Mouse (Mus musculus) brown adipose tissue, adult 24 weeks (tissue): ENCODE data around the gene Opn3. TPM values are rescaled to one million over a fixed set of nuclear protein-coding genes. Genes with fewer than 3 reads are reported as not detected.

Source experiments
- H3K27ac ChIP-seq: fragments of 200-500 bp; replicated peaks from 2 replicates; pipeline ENCODE4 v1.5.1; 2012; ENCODE audit warnings: low read depth, mild to moderate bottlenecking, low read length
- H3K4me1 ChIP-seq: fragments of 200-500 bp; 2 replicates; pipeline ENCODE4 v1.6.1; 2012; ENCODE audit warnings: low read length, mixed read lengths; ENCODE audit not compliant: control insufficient read depth, insufficient read depth, insufficient read length
- H3K4me3 ChIP-seq: fragments of 200-500 bp; 2 replicates; pipeline ENCODE4 v1.5.1; 2012; ENCODE audit warnings: low read depth, mild to moderate bottlenecking, low read length, moderate library complexity; ENCODE audit not compliant: insufficient read depth
- polyA plus RNA-seq: library from polyadenylated mRNA; stranded (reverse); fragments of >200 nt; gene quantifications from 2 replicates; pipeline ENCODE4 v1.2.4, GENCODE M21; 2012; ENCODE audit not compliant: missing spikeins, insufficient read depth, insufficient read length

Opn3 gene
- polyA plus RNA-seq, 1 experiment = 1.7 TPM

DNA sequence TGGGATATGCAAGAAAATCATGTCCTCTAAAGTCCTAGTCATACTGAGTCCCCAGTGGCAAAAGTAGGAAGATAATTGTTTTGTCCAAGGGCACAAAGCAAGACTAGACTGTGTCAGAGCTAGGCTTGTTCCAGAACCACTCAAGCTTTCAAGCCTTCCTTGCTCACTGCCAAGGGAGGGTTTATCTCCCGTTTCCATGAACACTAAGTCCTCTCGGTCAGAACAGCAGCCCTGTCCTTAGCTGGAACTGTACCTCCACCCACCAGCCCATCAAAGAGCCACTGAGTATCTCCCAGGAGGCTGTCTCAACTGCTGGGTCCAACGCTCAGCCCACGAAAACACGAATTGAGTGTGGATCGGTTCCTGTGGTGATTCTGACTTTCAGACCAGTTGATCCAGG, 17.5 kb downstream of the Opn3 start:
- no peak overlapping the region for H3K4me3 ChIP-seq
- H3K4me1 ChIP-seq = no peaks in the 10 kb centered on the region
- no peak overlapping the region for H3K27ac ChIP-seq

DNA sequence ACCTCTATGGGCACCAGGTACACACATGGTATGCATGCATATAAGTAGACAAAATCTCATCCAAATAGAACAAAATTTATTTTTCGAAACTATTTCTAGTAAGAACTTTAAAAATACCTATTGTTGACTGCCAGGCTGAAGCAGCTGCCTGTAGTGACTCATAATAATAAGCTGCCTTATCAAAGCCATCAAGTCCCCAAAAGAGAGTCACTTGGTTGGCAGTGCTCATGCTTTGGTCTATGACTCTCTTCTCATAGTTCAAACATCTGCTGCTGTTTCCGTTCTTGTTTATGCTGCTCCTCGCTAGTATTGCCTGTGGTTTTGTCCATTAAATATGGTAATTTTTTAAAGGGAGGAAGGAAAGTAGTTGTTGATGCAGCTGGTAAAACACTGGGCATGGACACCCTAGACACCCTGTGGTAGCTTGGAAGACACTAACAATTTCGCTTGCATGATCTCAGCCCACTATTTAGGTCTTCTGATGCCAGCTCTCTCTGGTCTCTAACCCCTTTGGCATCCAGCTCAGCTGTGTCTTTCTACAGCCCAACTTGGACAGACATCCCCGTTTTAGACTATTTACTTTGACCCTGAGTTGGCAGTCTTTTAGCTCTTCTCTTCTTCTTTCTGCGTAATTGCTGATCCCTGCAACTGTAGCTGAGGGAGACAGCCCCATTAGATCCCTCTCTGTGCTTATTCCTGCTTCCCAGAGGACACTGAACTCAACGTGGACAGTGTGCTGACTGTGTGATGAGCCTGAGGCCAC, 18.8 kb downstream of the Opn3 start:
- no peaks in the 10 kb centered on the region for H3K4me1 ChIP-seq

DNA sequence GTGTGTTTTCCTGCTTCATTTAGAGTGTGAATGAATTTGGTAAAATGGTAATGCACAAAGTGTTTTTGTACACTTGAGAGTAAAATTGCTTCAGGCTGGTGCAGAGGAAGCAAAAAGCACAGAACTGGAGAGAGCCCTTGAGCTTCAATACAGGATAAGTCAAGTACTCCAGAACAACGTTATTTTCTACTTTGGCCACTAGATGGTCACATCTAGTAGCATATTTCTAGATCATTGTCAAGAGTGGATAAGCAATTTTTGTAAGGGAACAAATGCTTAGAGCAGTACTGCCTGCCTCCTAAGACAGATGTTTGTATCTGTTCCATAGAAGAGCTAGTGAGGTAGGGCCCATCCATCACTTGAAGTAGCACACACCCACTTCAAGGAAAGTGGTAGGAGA, 20.9 kb downstream of the Opn3 start:
- H3K4me3 ChIP-seq = no peak overlapping the region
- no peaks in the 10 kb centered on the region for H3K4me1 ChIP-seq
- no peak overlapping the region for H3K27ac ChIP-seq

More for the DNA sequence above, 18.8 kb downstream of the Opn3 start:
- Histone ChIP-seq H3K27ac (no peak overlapping the region), H3K4me3 (no peak overlapping the region)

- H3K4me1 ChIP-seq = no peaks in the 10 kb centered on the region
- H3K27ac ChIP-seq = no peak overlapping the region
Observed at GRCm38 (mm10) chr1:175670042-175670441, 22.5 kb downstream of the Opn3 start.

DNA sequence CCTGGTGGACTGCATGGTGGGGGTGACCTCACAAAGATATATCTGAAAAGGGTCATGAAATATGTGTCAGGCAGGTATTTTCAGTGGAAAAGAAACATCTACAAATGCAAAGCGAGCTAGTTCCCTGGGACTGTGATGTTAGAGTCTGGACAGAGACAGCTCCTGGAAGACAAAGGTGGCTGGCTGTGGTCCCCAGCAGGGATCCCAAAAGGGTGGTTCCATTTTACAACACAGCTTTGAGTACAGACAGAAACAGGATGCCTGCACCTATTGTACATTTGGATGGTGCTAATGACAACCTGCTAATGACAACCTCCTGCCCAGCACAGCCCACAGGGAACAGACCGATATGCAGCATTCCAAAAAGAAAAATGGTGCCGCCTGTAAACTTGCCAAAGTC, 23.1 kb downstream of the Opn3 start:
- Histone ChIP-seq H3K4me1 (no peaks in the 10 kb centered on the region), H3K4me3 (no peak overlapping the region), H3K27ac (no peak overlapping the region)

More at GRCm38 (mm10) chr1:175670042-175670441, 22.5 kb downstream of the Opn3 start:
- H3K4me3 ChIP-seq = no peak overlapping the region

GRCm38 (mm10) chr1:175668666-175669405, 23.7 kb downstream of the Opn3 start:
- Histone ChIP-seq H3K4me3 (no peak overlapping the region), H3K4me1 (no peaks in the 10 kb centered on the region), H3K27ac (no peak overlapping the region)

DNA sequence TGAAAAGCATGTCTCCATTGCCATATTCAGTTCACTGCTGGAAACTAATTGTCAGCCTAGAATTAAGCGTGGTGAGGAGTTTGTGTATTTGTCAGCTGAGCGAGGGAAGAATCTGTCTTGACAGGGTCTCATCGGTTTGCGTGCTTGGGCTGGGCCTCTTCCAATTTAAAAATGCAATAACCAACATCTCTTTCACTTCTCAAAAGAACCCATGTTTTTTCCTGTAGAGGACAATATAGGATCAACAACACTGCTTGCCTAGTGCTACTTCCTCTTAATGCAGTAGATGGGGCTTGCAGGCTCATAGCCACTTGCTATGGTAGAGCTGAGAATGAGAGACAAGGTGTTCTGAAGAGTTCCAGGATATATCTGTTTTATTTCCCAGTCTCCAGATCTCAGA, 32.7 kb downstream of the Opn3 start:
- Histone ChIP-seq H3K27ac (peak overlapping the region; percentile 51; the same call in 1 of the 2 replicates), H3K4me1 (no peaks in the 10 kb centered on the region), H3K4me3 (no peak overlapping the region)

DNA sequence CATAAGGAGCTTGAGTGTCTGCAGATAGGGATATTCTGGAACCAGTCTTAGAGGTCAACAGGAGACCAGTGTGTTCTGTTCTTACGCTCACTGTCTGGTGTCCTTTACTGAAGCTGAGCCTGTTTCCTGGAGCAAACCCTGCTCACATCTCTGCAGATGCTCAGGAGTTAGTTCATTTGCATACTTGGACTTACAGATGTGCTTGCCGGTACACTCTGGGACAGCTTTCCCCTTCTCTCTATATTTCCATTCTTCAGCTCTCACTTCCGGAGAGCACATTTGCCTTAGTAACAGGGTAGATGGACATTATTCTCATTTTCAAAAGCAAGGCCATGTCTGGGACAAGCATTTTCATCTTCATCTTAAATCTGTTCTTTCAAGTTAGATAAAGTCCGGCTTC, 44.0 kb downstream of the Opn3 start:
- Histone ChIP-seq H3K4me3 (no peak overlapping the region), H3K4me1 (no peaks in the 10 kb centered on the region), H3K27ac (no peak overlapping the region)

DNA sequence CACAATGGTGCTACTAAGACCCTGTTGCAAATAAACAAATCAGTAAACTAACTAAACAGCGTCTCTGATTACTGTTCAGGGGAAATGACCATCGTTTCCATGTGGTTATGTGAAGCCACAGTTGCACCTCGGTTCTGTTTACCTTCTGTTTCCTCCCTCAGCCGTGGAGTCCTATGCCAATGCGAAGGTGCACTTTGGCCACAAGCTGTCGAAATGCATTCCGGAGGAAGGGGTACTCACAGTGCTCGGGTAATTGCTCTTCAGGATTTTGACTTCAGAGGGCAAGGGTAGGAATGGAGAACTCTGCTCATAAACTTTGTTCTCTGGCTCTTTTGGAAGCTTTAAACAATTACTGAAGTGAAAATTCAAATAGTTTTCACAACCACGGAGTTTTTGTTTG, 45.6 kb downstream of the Opn3 start:
- Histone ChIP-seq H3K4me1 (no peaks in the 10 kb centered on the region), H3K27ac (no peak overlapping the region), H3K4me3 (no peak overlapping the region)

DNA sequence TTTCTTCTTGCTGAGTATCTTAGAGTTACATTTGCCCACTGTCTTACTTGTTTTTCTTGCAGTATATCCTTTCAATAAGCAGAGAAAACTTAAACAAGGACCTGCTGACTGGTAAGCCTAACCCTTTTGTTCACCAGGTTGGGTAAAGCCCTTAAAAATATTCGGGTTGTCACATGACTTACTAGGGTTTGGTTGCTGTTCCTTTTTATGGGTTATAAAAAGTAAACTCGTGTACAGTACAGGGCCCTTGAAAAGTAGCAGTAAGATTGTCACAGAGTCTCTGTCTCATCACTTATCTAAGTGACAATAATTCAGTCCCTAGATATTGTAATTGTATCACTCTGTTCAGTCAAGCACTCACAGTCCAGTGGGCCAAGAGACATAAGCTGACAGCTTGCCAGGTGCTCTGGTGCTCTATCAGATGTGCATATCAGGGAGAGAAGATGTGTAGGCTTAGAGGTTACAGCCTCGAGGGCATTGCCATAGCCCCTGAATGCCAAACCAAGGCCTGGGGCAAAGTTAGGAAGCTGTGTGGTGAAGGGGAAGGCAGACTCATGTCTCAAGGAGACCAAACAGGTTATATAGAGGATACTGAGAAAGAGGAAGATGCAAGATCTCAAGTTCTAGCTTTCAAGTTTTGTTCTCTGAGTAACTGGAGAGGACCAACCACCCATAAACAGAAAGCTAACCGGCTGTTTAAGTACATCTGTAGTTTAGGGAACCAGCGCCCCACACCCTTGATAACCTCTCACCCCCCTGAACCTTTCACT, 48.9 kb downstream of the Opn3 start:
- Histone ChIP-seq H3K27ac (no peak overlapping the region), H3K4me1 (no peaks in the 10 kb centered on the region), H3K4me3 (no peak overlapping the region)

DNA sequence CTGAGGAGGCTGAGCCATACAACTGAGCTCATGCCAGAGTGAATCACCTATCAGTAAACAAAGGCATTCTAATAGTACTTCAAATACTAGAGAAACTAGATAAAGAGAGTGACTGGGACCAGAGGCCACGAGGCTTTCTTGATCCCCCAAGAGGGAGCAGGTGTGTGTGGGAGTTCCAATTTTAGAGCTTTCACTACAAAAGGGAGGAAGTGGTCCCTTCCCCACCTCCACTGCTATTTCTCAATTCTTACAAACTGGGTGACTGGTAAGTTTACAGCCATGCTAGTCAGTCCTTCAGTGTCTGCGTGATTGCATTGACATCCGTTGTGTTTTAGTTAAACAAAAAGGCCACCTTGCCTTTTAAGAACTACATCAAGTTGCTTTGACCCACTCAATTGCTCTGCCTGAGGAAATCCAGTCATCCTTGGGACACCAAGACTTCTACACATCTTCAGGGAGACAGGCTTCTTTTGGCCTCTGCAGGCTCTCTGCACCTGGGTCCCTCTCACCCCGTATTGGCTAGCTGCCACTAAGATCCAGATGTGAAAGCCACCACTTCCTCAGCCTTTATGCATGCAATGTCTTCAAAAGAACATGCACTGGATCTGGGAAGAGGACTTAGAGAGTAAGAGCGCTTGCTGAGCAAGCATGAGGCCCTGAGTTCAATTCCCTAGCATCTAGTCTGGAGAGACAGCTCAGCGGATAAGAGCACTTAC, 52.0 kb downstream of the Opn3 start:
- Histone ChIP-seq H3K4me1 (no peaks in the 10 kb centered on the region), H3K4me3 (no peak overlapping the region), H3K27ac (peak overlapping the region; percentile 15)

GRCm38 (mm10) chr1:175639072-175639471, 53.5 kb downstream of the Opn3 start:
- 0 out of 2 replicates have a peak overlapping the region, but pooled peaks have one; percentile 26 for H3K27ac ChIP-seq
- H3K4me1 ChIP-seq = no peaks in the 10 kb centered on the region
- H3K4me3 ChIP-seq = no peak overlapping the region

DNA sequence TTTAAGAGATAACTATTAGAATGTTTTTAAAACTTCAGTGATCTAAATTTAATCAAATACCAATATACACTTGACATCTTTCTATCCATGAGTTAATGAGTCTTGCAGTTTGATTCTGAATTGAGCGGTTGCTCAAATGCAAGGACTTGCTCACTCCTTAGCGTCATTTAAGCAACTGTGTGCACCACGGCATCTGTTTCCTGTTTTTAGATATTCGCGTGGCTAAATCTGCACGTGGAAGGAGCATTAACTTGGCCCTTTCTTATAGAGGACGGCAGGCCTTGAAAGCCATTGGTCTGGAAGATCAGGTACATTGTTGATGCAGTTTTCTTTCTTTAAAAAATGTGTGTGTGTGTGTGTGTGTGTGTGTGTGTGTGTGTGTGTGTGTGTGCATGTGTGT, 54.9 kb downstream of the Opn3 start:
- Histone ChIP-seq H3K4me3 (no peak overlapping the region), H3K4me1 (no peaks in the 10 kb centered on the region), H3K27ac (peak overlapping the region; percentile 41)

GRCm38 (mm10) chr1:175632470-175632869, 60.1 kb downstream of the Opn3 start:
- Histone ChIP-seq H3K27ac (no peak overlapping the region), H3K4me3 (no peak overlapping the region), H3K4me1 (no peaks in the 10 kb centered on the region)
